Mouse (Mus musculus) adrenal gland (tissue): ENCODE measurements around the gene Wdr81.

Experiments
- intact Hi-C: fragments of 180-260 bp; cut with DNase I; formaldehyde crosslinking; loops from one replicate; pipeline ENCODE4 v1.15.1; 2025
- long read RNA-seq, 2 experiments: library from polyadenylated mRNA; unstranded; transcript quantifications; one replicate each; pipeline ENCODE4 v2.0.0; 2020; ENCODE audit warnings: borderline replicate concordance in 1 of 2; ENCODE audit not compliant: insufficient replicate concordance in 1 of 2

Gene Wdr81
- long read RNA-seq, experiment 1, full-length matches to known transcripts: 1 of 1 reads
- long read RNA-seq, experiment 1, partial matches to known transcripts: 0 of 1 reads
- long read RNA-seq, experiment 1, other reads (novel, unspliced or antisense): 0 of 1 reads
- long read RNA-seq, experiment 2, full-length matches to known transcripts: 1 of 6 reads
- long read RNA-seq, experiment 2, partial matches to known transcripts: 5 of 6 reads
- long read RNA-seq, experiment 2, other reads (novel, unspliced or antisense): 0 of 6 reads

- intact Hi-C loops: loop anchor here (5.0 kb wide), 1 partner anchor 58 kb away; the partner anchor contains the start of genes Rilp and Scarf1
These were observed at the start of gene Wdr81 for GRCm38 (mm10) chr11:75453991-75454930. TSS of gene Wdr81 (minus strand) at chr11:75454717.

- intact Hi-C loops: no loop called here
These were observed 43.6 kb upstream of the Wdr81 start for GRCm38 (mm10) chr11:75498126-75498525.

- intact Hi-C loops: no loop called here
These were observed 40.0 kb upstream of the Wdr81 start for GRCm38 (mm10) chr11:75494296-75495049.

GRCm38 (mm10) chr11:75487496-75487895, 33.0 kb upstream of the Wdr81 start:
- intact Hi-C loops: no loop called here

- intact Hi-C loops: no loop called here
These were observed 32.2 kb upstream of the Wdr81 start, which contains the start of gene Prpf8 for GRCm38 (mm10) chr11:75486601-75487285. TSS of gene Prpf8 (plus strand) at chr11:75486816.

- intact Hi-C loops: no loop called here
These were observed 31.7 kb upstream of the Wdr81 start for GRCm38 (mm10) chr11:75486192-75486591.

GRCm38 (mm10) chr11:75473376-75473775, 18.9 kb upstream of the Wdr81 start:
- intact Hi-C loops: no loop called here

- intact Hi-C loops: no loop called here
These were observed 18.1 kb upstream of the Wdr81 start for GRCm38 (mm10) chr11:75472469-75473081.

- intact Hi-C loops: no loop called here
These were observed 16.2 kb upstream of the Wdr81 start for GRCm38 (mm10) chr11:75470675-75471074.

- intact Hi-C loops: no loop called here
These were observed 14.7 kb upstream of the Wdr81 start for GRCm38 (mm10) chr11:75469261-75469660.

GRCm38 (mm10) chr11:75468410-75468809, 13.9 kb upstream of the Wdr81 start:
- intact Hi-C loops: no loop called here

GRCm38 (mm10) chr11:75467512-75468215, 13.1 kb upstream of the Wdr81 start:
- intact Hi-C loops: no loop called here

- intact Hi-C loops: no loop called here
These were observed 12.4 kb upstream of the Wdr81 start for GRCm38 (mm10) chr11:75466731-75467505.

- intact Hi-C loops: no loop called here
These were observed 10.5 kb upstream of the Wdr81 start for GRCm38 (mm10) chr11:75465051-75465450.

GRCm38 (mm10) chr11:75464417-75464816, 9.9 kb upstream of the Wdr81 start:
- intact Hi-C loops: no loop called here

- intact Hi-C loops: no loop called here
These were observed 9.1 kb upstream of the Wdr81 start for GRCm38 (mm10) chr11:75463624-75464023.

GRCm38 (mm10) chr11:75462865-75463336, 8.4 kb upstream of the Wdr81 start:
- intact Hi-C loops: no loop called here

GRCm38 (mm10) chr11:75462253-75462783, 7.8 kb upstream of the Wdr81 start:
- intact Hi-C loops: no loop called here
